Mouse (Mus musculus) left cerebral cortex, postnatal 10 days (tissue): ENCODE data around the gene Tyro3. TPM values are rescaled to one million over a fixed set of nuclear protein-coding genes. Genes with fewer than 3 reads are reported as not detected.

ENCODE experiments used
- DNase-seq, 2 experiments: peaks; one replicate each; pipeline ENCODE4 v3.0.0; 2021 to 2022; ENCODE audit warnings: low spot score in 2 of 2, mixed read lengths in 1 of 2; ENCODE audit errors: extremely low spot score in 1 of 2
- intact Hi-C: fragments of 180-260 bp; cut with DNase I; formaldehyde crosslinking; loops from one replicate; pipeline ENCODE4 v1.15.1; 2025
- total RNA-seq, 2 experiments: library from RNA; stranded (reverse); gene quantifications; 2 replicates each; pipeline ENCODE4 v1.2.3; 2021

The Tyro3 gene
- total RNA-seq, 2 experiments from 2014 or later, result 73.3 to 74.1 TPM

DNA sequence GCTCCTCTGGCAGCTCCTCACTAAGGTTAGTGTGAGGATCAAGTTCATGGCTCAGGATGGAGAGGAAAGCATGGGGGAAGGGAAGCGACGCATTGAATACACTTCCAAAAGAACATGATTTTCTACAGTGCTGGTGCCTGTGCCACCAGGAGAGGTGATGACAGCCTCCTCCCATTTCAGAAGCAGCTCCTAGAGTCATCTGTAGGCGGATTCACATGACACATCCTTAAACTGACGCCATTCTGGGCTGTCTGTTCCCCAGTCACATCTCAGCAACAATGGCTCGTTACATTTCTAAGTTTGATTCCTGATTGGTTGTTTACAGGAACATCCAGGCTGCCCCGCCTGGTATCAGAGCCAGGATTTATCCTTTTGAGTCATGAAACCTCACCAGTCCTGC, 44.5 kb downstream of the Tyro3 start:
- intact Hi-C loops, result no loop called here
- DNase-seq, result no peak

DNA sequence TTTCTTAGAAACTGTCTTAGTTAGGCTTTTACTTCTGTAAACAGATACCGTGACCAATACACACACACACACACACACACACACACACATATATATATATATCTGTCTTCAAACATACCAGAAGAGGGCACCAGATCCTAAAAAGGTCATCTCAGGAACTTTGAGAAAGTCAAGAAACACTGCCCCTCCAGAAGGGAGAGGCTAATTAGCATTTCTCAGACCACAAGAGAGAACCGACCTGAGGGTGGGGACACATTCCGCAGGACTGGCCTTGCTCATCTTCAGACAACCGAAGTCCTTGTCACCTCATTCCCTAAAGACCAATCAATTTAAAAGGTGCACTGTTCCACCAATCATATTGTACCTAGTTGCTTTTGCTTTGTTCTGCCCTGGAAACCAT, 46.0 kb downstream of the Tyro3 start:
- intact Hi-C loops, result no loop called here
- no peak for DNase-seq

DNA sequence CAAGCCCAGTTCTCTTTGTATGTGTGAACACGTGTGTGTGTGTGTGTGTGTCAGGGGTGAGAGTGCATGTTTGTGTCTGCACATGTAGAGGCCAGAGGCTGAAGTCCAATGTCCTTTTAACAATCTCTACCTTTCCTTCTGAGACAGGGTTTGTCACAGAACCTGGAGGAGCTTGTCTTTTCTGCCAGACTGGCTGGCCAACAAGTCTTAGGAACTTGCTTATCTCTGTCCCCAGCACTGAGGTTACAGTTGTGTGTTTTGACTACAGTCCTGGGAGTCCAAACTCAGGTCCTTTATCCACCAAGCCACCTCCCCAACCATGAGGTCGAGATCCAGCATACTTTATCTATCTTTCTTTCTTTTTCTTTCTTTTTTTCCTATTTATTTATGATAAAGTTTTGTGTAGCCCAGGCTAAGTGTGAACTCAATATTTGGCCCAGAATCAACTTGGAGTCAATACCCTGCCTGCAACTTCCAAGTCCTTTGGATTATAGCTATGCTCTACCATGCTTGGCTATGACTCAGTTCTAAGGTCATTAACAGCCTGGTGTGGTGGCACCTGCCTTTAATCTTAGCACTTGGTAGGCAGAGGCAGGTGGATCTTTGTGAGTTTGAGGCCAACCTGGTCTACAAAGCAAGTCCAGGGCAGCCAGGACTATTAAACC, 48.5 kb downstream of the Tyro3 start:
- intact Hi-C loops, result no loop called here

DNA sequence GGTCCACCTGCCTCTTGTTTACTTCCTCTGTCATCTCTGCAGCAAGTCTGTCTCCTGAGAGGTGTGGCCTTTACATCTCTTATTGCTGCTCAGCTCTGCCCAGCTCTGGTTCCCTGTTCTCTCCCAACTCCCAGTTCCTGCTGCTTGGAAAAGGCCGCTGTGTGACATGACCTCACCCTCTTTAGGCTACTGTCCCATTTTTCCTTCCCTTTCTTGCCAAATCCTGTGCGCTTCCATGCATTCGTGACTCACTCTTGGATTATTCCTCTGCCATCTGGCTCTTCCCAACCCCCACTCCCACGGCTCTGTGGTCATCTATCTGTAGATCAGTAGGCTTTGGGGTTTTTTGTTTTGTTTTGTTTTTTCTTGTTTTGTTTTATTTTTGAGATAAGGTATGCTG, 49.4 kb downstream of the Tyro3 start:
- DNase-seq, result no peak
- intact Hi-C loops, result no loop called here

More for the DNA sequence above, 48.5 kb downstream of the Tyro3 start:
- DNase-seq, result no peak

DNA sequence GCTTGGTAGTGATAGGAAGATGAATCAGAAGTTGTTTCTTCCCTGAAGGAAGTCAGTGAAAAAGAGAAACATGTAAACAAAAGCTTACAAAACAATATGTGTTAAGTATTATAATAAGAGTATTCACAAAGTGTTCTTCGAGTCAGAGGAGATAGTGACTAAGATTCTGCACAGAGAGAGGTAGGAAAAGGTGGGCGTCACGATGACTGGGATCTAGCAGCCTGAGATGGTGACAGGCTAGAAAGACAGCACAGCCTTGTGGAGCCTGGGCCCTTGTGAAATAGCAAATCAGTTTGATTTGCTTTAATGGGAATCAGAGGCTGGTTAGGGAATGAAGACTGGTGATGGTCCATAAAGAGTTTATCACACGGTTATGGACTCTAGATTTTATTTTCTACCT, 56.3 kb downstream of the Tyro3 start:
- DNase-seq, result no peak
- intact Hi-C loops, result no loop called here

DNA sequence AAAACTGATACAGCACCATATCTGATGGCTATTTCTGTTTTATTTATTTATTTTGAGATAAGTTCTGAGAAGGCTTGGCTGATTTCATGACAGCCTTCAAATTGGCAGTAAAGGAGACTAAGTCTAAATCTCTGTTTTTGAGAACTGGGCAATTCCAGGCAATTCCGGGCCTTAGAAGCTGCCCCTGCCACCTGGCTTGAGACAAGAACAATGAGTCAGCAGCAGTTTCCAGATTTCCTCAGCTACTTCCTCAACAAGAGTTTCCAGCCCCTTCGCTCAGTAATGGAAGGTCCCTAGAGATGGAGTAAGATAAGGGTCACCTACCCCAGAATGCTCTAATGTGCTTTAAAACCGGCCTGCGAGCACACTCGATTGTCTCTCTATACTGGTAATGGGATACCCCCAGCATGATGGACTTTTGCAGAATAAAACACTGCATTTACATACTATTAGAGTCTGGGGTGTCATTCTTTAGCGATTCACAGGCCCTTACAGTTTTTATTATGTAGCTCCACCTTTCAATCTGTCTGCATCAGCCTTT, 57.8 kb downstream of the Tyro3 start:
- intact Hi-C loops, result no loop called here
- DNase-seq, result no peak

DNA sequence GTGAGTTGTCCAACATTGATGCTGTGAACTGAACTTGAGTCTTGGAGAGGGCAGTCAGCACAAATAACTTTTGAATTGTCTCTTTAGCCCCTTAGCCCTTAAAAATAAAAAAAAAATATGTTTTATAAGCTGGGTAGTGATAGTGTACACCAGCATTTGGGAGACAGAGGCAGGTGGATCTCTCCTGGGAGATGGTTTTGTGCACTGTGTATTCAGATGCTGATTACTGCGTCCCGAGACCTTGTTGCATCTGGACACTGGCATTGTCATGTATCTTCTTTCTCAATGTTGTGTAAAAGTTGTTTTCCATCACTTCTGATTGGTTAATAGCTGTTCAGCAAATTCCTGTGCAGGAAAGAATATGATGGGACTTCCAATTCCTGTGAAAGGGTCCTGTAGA, 59.8 kb downstream of the Tyro3 start:
- no peak for DNase-seq
- intact Hi-C loops, result no loop called here

DNA sequence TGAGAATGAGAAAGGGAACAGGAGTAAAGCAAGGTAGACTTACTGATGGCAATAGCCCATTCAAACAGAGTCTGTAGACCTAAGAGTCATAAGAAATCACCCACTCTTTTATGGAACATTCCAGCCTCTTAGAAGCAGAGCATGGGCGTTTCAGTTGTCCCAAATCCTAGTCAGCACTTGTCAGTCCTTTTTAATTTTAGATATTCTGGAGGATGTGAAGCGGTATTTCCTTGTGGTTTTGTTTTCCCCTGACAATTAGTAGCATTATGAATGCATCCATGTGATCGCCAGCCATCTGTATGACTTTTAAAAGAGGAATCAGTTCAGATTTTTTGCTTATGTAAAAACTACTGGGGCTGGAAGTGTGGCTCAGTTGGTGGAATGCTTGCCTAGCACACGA, 67.0 kb downstream of the Tyro3 start:
- intact Hi-C loops, result no loop called here
- no peak for DNase-seq

Other genes with a start within 250 kb of the Tyro3 start
- gene Nusap1, start 179.4 kb upstream of the Tyro3 start, total RNA-seq, result 1 to 10 TPM; 1.6 to 2.2 TPM
- 1 to 10 TPM; 2.4 to 2.6 TPM for gene Oip5, start 179.3 kb upstream of the Tyro3 start, total RNA-seq
- gene Ndufaf1, start 134.9 kb upstream of the Tyro3 start, total RNA-seq, result 10 to 100 TPM; 24.7 to 29.0 TPM
- gene Rtf1, start 122.7 kb upstream of the Tyro3 start, total RNA-seq, result 10 to 100 TPM; 57.6 to 60.6 TPM
- gene Itpka, start 55.4 kb upstream of the Tyro3 start, total RNA-seq, result 10 to 100 TPM; 95.0 to 97.9 TPM
- gene Ltk, start 37.3 kb upstream of the Tyro3 start, total RNA-seq, result 1 to 10 TPM; 5.9 to 7.1 TPM
- 10 to 100 TPM; 15.9 to 17.1 TPM for gene Rpap1, start 10.2 kb upstream of the Tyro3 start, total RNA-seq
- gene Mga, start 99.5 kb downstream of the Tyro3 start, total RNA-seq, result 10 to 100 TPM; 57.9 to 63.5 TPM
- 10 to 100 TPM; 79.1 to 79.2 TPM for gene Mapkbp1, start 175.0 kb downstream of the Tyro3 start, total RNA-seq
- 1 to 10 TPM; 5.6 to 6.2 TPM for gene Jmjd7, start 229.8 kb downstream of the Tyro3 start, total RNA-seq
- 1 to 10 TPM in 1 of 2 experiments, under 1 TPM in 1; 0.71 to 1.6 TPM for gene Gm28042, start 229.8 kb downstream of the Tyro3 start, total RNA-seq
- 1 to 10 TPM; 2.6 to 3.3 TPM for gene Pla2g4b, start 235.7 kb downstream of the Tyro3 start, total RNA-seq